In genomic region chr7:96889061-96890034, GRCm38 (mm10) we compare ENCODE assay signal across 12 mouse cellular contexts.
A peak's percentile ranks its signal among the peaks of the same experiment; 100 is the strongest.
DNase-seq lines count a peak whose midpoint lies in the region; ATAC-seq and TF ChIP-seq lines count a peak whose summit lies in the region.
"Had no signal": no experiment of that assay in that cellular context is flagged by ENCODE, and none has a peak within 500 bp of the region (broad histone marks: within the 10 kb centered on the region; RNA-seq: fewer than 3 reads in every experiment).

No protein-coding gene starts in this region.

- peaks cover 41% of the 10 kb centered on the region for H3K36me3 ChIP-seq in forebrain, embryonic 12.5 days (replicated peaks)
- H3K36me3 ChIP-seq in kidney, embryonic 15.5 days, result peaks cover 37% of the 10 kb centered on the region
- peaks cover 14% of the 10 kb centered on the region for H3K36me3 ChIP-seq in limb, embryonic 15.5 days
- H3K36me3 ChIP-seq: liver, embryonic 13.5 days had no signal

- peaks cover 21% of the 10 kb centered on the region for H3K4me1 ChIP-seq in forebrain, embryonic 12.5 days
- peaks cover 16% of the 10 kb centered on the region for H3K4me1 ChIP-seq in kidney, embryonic 15.5 days
- peaks cover 8% of the 10 kb centered on the region for H3K4me1 ChIP-seq in limb, embryonic 15.5 days
- H3K4me1 ChIP-seq: liver, embryonic 13.5 days had no signal

- 89% methylated on average over 18 of the region's 18 CpGs for WGBS in forebrain, embryonic 12.5 days
- 84% methylated on average over 18 of the region's 18 CpGs for WGBS in kidney, embryonic 15.5 days
- WGBS in limb, embryonic 15.5 days, result 77% methylated on average over 18 of the region's 18 CpGs

- H3K9me3 ChIP-seq in forebrain, embryonic 12.5 days, result no peaks in the 10 kb centered on the region
- no peaks in the 10 kb centered on the region for H3K9me3 ChIP-seq in kidney, embryonic 15.5 days (replicated peaks)
- no peaks in the 10 kb centered on the region for H3K9me3 ChIP-seq in limb, embryonic 15.5 days
- H3K9me3 ChIP-seq: liver, embryonic 13.5 days; neural tube, embryonic 12.5 days had no signal

- H3K27me3 ChIP-seq in forebrain, embryonic 12.5 days, result no peaks in the 10 kb centered on the region
- H3K27me3 ChIP-seq in kidney, embryonic 15.5 days, result no peaks in the 10 kb centered on the region
- H3K27me3 ChIP-seq in limb, embryonic 15.5 days, result no peaks in the 10 kb centered on the region
- H3K27me3 ChIP-seq: liver, embryonic 13.5 days; neural tube, embryonic 12.5 days had no signal

- TF ChIP-seq CTCF in layer of hippocampus, adult 2 months (conservative IDR thresholded peaks at IDR 0.05), result no peak

- no peak overlapping the region for H3K4me3 ChIP-seq in layer of hippocampus, adult 2 months
- H3K4me3 ChIP-seq in forebrain, embryonic 12.5 days (replicated peaks), result no peak overlapping the region
- no peak overlapping the region for H3K4me3 ChIP-seq in kidney, embryonic 15.5 days (replicated peaks)
- no peak overlapping the region for H3K4me3 ChIP-seq in limb, embryonic 15.5 days
- H3K4me3 ChIP-seq: liver, embryonic 13.5 days; neural tube, embryonic 12.5 days had no signal

- no peak overlapping the region for H3K4me2 ChIP-seq in forebrain, embryonic 12.5 days
- no peak overlapping the region for H3K4me2 ChIP-seq in kidney, embryonic 15.5 days
- H3K4me2 ChIP-seq in limb, embryonic 15.5 days, result no peak overlapping the region
- H3K4me2 ChIP-seq: liver, embryonic 13.5 days; neural tube, embryonic 12.5 days had no signal

- no peak for DNase-seq in layer of hippocampus, adult 2 months (ENCODE audit: low spot score in 2 of 2)
- no peak for DNase-seq in layer of hippocampus, postnatal 25 days (ENCODE audit: extremely low spot score in 1 of 2, low spot score in 1 of 2)
- DNase-seq in urinary bladder, postnatal 14 days (ENCODE audit: low spot score), result no peak
- no peak for DNase-seq in cerebellum, postnatal 36 days
- no peak for DNase-seq in heart, postnatal 4 days
- DNase-seq: cerebellum, adult 11 months; liver, embryonic 13.5 days had no signal

- no peak overlapping the region for H3K9ac ChIP-seq in forebrain, embryonic 12.5 days
- H3K9ac ChIP-seq in kidney, embryonic 15.5 days, result no peak overlapping the region
- H3K9ac ChIP-seq in limb, embryonic 15.5 days, result no peak overlapping the region
- H3K9ac ChIP-seq: liver, embryonic 13.5 days; neural tube, embryonic 12.5 days had no signal

- ATAC-seq in forebrain, embryonic 12.5 days (ENCODE audit: low FRiP score), result no peak
- peak; percentile 64 for ATAC-seq in kidney, embryonic 15.5 days (replicated peaks; ENCODE audit: low FRiP score)
- no peak; the same call in 1 of the 2 replicates for ATAC-seq in limb, embryonic 15.5 days (ENCODE audit: insufficient number of reproducible peaks, low FRiP score, low TSS enrichment, low read depth)

- peak overlapping the region; percentile 48; the same call in 1 of the 2 replicates for H3K27ac ChIP-seq in layer of hippocampus, adult 2 months
- peak overlapping the region; percentile 63 for H3K27ac ChIP-seq in forebrain, embryonic 12.5 days
- peak overlapping the region; percentile 14 for H3K27ac ChIP-seq in kidney, embryonic 15.5 days
- H3K27ac ChIP-seq in limb, embryonic 15.5 days, result peak overlapping the region; percentile 27; the same call in 1 of the 2 replicates
- H3K27ac ChIP-seq: liver, embryonic 13.5 days; neural tube, embryonic 12.5 days; stomach, postnatal 0 days had no signal
